ENCODE assay signal across 9 mouse cellular contexts in genomic region chr1:194929972-194930355, GRCm38 (mm10). TPM values are rescaled to one million over a fixed set of nuclear protein-coding genes. Genes with fewer than 3 reads are reported as not detected.
DNase-seq lines count a peak whose midpoint lies in the region; TF ChIP-seq lines count a peak whose summit lies in the region.
"Had no signal": no experiment of that assay in that cellular context is flagged by ENCODE, and none has a peak within 500 bp of the region (broad histone marks: within the 10 kb centered on the region; RNA-seq: fewer than 3 reads in every experiment).

No protein-coding gene starts in this region.

- no peaks in the 10 kb centered on the region for H3K36me3 ChIP-seq in testis, adult 2 months (ENCODE audit: control insufficient read depth, insufficient read depth, low read length)

- H3K27ac ChIP-seq in testis, adult 2 months (ENCODE audit: control insufficient read depth, insufficient read depth, low read depth, low read length) = peak overlapping the region; percentile 39; the same call in 1 of the 2 replicates

- no peak for TF ChIP-seq CTCF in testis, adult 2 months (IDR thresholded peaks at IDR 0.05; ENCODE audit: control insufficient read depth, insufficient read depth, insufficient replicate concordance, low read depth, low read length)

- H3K4me3 ChIP-seq in testis, adult 2 months (ENCODE audit: control insufficient read depth, low read depth, low read length) = no peak overlapping the region

- DNase-seq in cerebellum, postnatal 10 days = peak; percentile 11 to 39
- no peak for DNase-seq in cerebellum, adult 11-12 months
- DNase-seq in testis, postnatal 10 days (ENCODE audit: low spot score) = no peak
- peak; percentile 37 to 61 for DNase-seq in heart, postnatal 36 days
- peak; percentile 63 to 66 for DNase-seq in urinary bladder, postnatal 4 days (ENCODE audit: low spot score in 2 of 2)
- no peak for DNase-seq in thymus, postnatal 4 days
- no peak for DNase-seq in spleen, postnatal 4 days (ENCODE audit: low spot score in 2 of 2)
- DNase-seq: kidney, postnatal 25 days had no signal

- H3K4me1 ChIP-seq in testis, adult 2 months (ENCODE audit: control insufficient read depth, insufficient read depth, low read length) = no peaks in the 10 kb centered on the region; the same call in 1 of the 2 replicates

- TF ChIP-seq POLR2A in testis, adult 2 months (IDR thresholded peaks at IDR 0.05; ENCODE audit: control insufficient read depth, low read depth, low read length) = no peak

- H3K27me3 ChIP-seq in testis, adult 2 months (ENCODE audit: control insufficient read depth, insufficient read depth, low read length) = no peaks in the 10 kb centered on the region

- intact Hi-C loops in heart, postnatal 36 days (cut with DNase I) = no loop called here

RNA-seq across cellular contexts. Expression of gene Cd34, which starts 8.7 kb away (rescaled TPM):
- polyA plus RNA-seq in testis, adult 2 months (2012; rRNA removed) = 7.7 and 7.9 TPM in 2 replicates
- total RNA-seq in heart, postnatal 36 days (2021) = 100 to 1,000 TPM; 102 to 112 TPM

Comparison
In these comparisons a context has a peak if more than half of its experiments do, and no peak if none do; other contexts are left out.
1. DNase-seq: peak in cerebellum, postnatal 10 days (2 of 2), heart, postnatal 36 days (2 of 2) and urinary bladder, postnatal 4 days (2 of 2); none in cerebellum, adult 11-12 months (single experiment), testis, postnatal 10 days (single experiment), thymus, postnatal 4 days (single experiment) and spleen, postnatal 4 days (0 of 2).